Mouse (Mus musculus): ENCODE results near the gene Klrc2. TPM values are rescaled to one million over a fixed set of nuclear protein-coding genes. Genes with fewer than 3 reads are reported as not detected.
"Not testable (repeated sequence)": the region's sequence is repeated elsewhere in the genome, so short reads cannot be mapped to it uniquely, and the experiment has no call there.

The Klrc2 gene
- polyA plus RNA-seq (2016; fragmentation: Nextera tagmentation; extraction: Ambion mirVana): not detected in 2 replicates

- H3K4me1 ChIP-seq; H3K4me2 ChIP-seq (replicated peaks); H3K27ac ChIP-seq; H3K9ac ChIP-seq; ATAC-seq (ENCODE audit: low FRiP score); H3K4me3 ChIP-seq; H3K27me3 ChIP-seq; H3K9me3 ChIP-seq (replicated peaks); H3K36me3 ChIP-seq: not testable (repeated sequence)
- 77% methylated on average over 4 of the region's 4 CpGs for WGBS
These were observed at the start of gene Klrc2 for GRCm38 (mm10) chr6:129660589-129660988. TSS of gene Klrc2 (minus strand) at chr6:129660689.

- H3K4me3 ChIP-seq; H3K4me2 ChIP-seq (replicated peaks); H3K27me3 ChIP-seq; H3K36me3 ChIP-seq; H3K9me3 ChIP-seq (replicated peaks); H3K4me1 ChIP-seq; ATAC-seq (ENCODE audit: low FRiP score); H3K27ac ChIP-seq; H3K9ac ChIP-seq: not testable (repeated sequence)
- WGBS: 88% methylated on average over 10 of the region's 10 CpGs
These were observed 30.9 kb upstream of the Klrc2 start for GRCm38 (mm10) chr6:129691436-129691835.

GRCm38 (mm10) chr6:129680379-129680778, 19.9 kb upstream of the Klrc2 start:
- WGBS: 85% methylated on average over 1 of the region's 1 CpGs
- no peaks in the 10 kb centered on the region for H3K4me1 ChIP-seq
- no peaks in the 10 kb centered on the region for H3K27me3 ChIP-seq
- H3K27ac ChIP-seq: no peak overlapping the region
- H3K9me3 ChIP-seq (replicated peaks): no peaks in the 10 kb centered on the region; the same call in 1 of the 2 replicates
- no peaks in the 10 kb centered on the region for H3K36me3 ChIP-seq
- no peak overlapping the region for H3K4me3 ChIP-seq
- no peak for ATAC-seq (ENCODE audit: low FRiP score)
- H3K9ac ChIP-seq: no peak overlapping the region
- no peak overlapping the region for H3K4me2 ChIP-seq (replicated peaks)

- no peak within 1 kb of the TSS for H3K4me3 ChIP-seq
- H3K4me2 ChIP-seq (replicated peaks): no peak within 1 kb of the TSS
- 79% methylated on average over 3 of the region's 3 CpGs for WGBS
- no peak for ATAC-seq (ENCODE audit: low FRiP score)
- no peaks in the 10 kb centered on the region for H3K27me3 ChIP-seq
- H3K4me1 ChIP-seq: no peaks in the 10 kb centered on the region
- no peak within 1 kb of the TSS for H3K27ac ChIP-seq
- no peaks in the 10 kb centered on the region; the same call in 1 of the 2 replicates for H3K9me3 ChIP-seq (replicated peaks)
- H3K9ac ChIP-seq: no peak within 1 kb of the TSS
- no peaks in the 10 kb centered on the region for H3K36me3 ChIP-seq
These were observed 18.4 kb upstream of the Klrc2 start, which contains the start of gene Klrc1 for GRCm38 (mm10) chr6:129678873-129679272. TSS of gene Klrc1 (minus strand) at chr6:129678973.

GRCm38 (mm10) chr6:129661301-129661700, 812 bp upstream of the Klrc2 start:
- not testable (repeated sequence) for H3K4me2 ChIP-seq (replicated peaks); H3K36me3 ChIP-seq; H3K9ac ChIP-seq; H3K27ac ChIP-seq; H3K9me3 ChIP-seq (replicated peaks); H3K4me3 ChIP-seq; H3K4me1 ChIP-seq; H3K27me3 ChIP-seq; ATAC-seq (ENCODE audit: low FRiP score)
- no CpG with 5 or more reads among the region's 3 CpGs for WGBS

- H3K4me3 ChIP-seq; H3K4me2 ChIP-seq (replicated peaks); H3K9me3 ChIP-seq (replicated peaks); H3K36me3 ChIP-seq; H3K27me3 ChIP-seq; ATAC-seq (ENCODE audit: low FRiP score); H3K27ac ChIP-seq; H3K4me1 ChIP-seq; H3K9ac ChIP-seq: not testable (repeated sequence)
- WGBS: 83% methylated on average over 1 of the region's 3 CpGs
These were observed 16.4 kb downstream of the Klrc2 start for GRCm38 (mm10) chr6:129644054-129644453.

GRCm38 (mm10) chr6:129643237-129643636, 17.3 kb downstream of the Klrc2 start, which contains the start of gene Klrc3:
TSS of gene Klrc3 (minus strand) at chr6:129643337.
- H3K4me2 ChIP-seq (replicated peaks); ATAC-seq (ENCODE audit: low FRiP score); H3K36me3 ChIP-seq; H3K9ac ChIP-seq; H3K9me3 ChIP-seq (replicated peaks); H3K4me1 ChIP-seq; H3K27ac ChIP-seq; H3K4me3 ChIP-seq; H3K27me3 ChIP-seq: not testable (repeated sequence)
- WGBS: 85% methylated on average over 3 of the region's 3 CpGs

GRCm38 (mm10) chr6:129631046-129631445, 29.4 kb downstream of the Klrc2 start:
- not testable (repeated sequence) for H3K36me3 ChIP-seq; H3K27me3 ChIP-seq; H3K4me1 ChIP-seq; H3K27ac ChIP-seq; H3K4me3 ChIP-seq; ATAC-seq (ENCODE audit: low FRiP score); H3K4me2 ChIP-seq (replicated peaks); H3K9ac ChIP-seq; H3K9me3 ChIP-seq (replicated peaks)
- 84% methylated on average over 2 of the region's 2 CpGs for WGBS

- WGBS: 82% methylated on average over 4 of the region's 4 CpGs
- H3K27me3 ChIP-seq: no peaks in the 10 kb centered on the region
- H3K9me3 ChIP-seq (replicated peaks): no peaks in the 10 kb centered on the region
- H3K4me1 ChIP-seq: no peaks in the 10 kb centered on the region
- H3K27ac ChIP-seq: no peak within 1 kb of the TSS
- H3K4me3 ChIP-seq: no peak within 1 kb of the TSS
- no peak within 1 kb of the TSS for H3K9ac ChIP-seq
- H3K36me3 ChIP-seq: no peaks in the 10 kb centered on the region
- no peak within 1 kb of the TSS for H3K4me2 ChIP-seq (replicated peaks)
- ATAC-seq (ENCODE audit: low FRiP score): no peak
These were observed 36.8 kb downstream of the Klrc2 start, which contains the start of gene Klrk1 for GRCm38 (mm10) chr6:129623735-129624134. TSS of gene Klrk1 (minus strand) at chr6:129623864.

- Histone ChIP-seq H3K9me3 (replicated peaks) (no peaks in the 10 kb centered on the region), H3K4me2 (replicated peaks) (no peak overlapping the region), H3K27me3 (no peaks in the 10 kb centered on the region), H3K4me3 (no peak overlapping the region), H3K4me1 (no peaks in the 10 kb centered on the region), H3K27ac (no peak overlapping the region), H3K9ac (no peak overlapping the region), H3K36me3 (no peaks in the 10 kb centered on the region)
- no peak for ATAC-seq (ENCODE audit: low FRiP score)
These were observed 52.1 kb downstream of the Klrc2 start for GRCm38 (mm10) chr6:129608372-129608771.

Small RNA genes within 50 kb of the gene (microRNA-seq; reads per million reads assigned to microRNA genes)
- gene Mir680-1: not detected

Other genes starting within 250 kb of the Klrc2 start
- gene Clec1a, start 208.7 kb downstream of the Klrc2 start, polyA plus RNA-seq (2016; fragmentation: Nextera tagmentation; extraction: Ambion mirVana): 0.98 and 1.2 TPM in 2 replicates
- 0.07 TPM in 1 of 2 replicates, not detected in the other for gene Olr1, start 153.5 kb downstream of the Klrc2 start, polyA plus RNA-seq (2016; fragmentation: Nextera tagmentation; extraction: Ambion mirVana)
- gene Tmem52b, start 148.1 kb downstream of the Klrc2 start, polyA plus RNA-seq (2016; fragmentation: Nextera tagmentation; extraction: Ambion mirVana): not detected in 2 replicates
- gene Gabarapl1, start 127.5 kb downstream of the Klrc2 start, polyA plus RNA-seq (2016; fragmentation: Nextera tagmentation; extraction: Ambion mirVana): 105 and 106 TPM in 2 replicates
- gene Klre1, start 82.8 kb downstream of the Klrc2 start, polyA plus RNA-seq (2016; fragmentation: Nextera tagmentation; extraction: Ambion mirVana): not detected in 2 replicates
- gene Klrd1, start 68.9 kb downstream of the Klrc2 start, polyA plus RNA-seq (2016; fragmentation: Nextera tagmentation; extraction: Ambion mirVana): not detected in 2 replicates
- gene Klrk1, start 36.8 kb downstream of the Klrc2 start, polyA plus RNA-seq (2016; fragmentation: Nextera tagmentation; extraction: Ambion mirVana): 0.25 TPM in 2 replicates
- not detected in 2 replicates for gene Klrc3, start 17.4 kb downstream of the Klrc2 start, polyA plus RNA-seq (2016; fragmentation: Nextera tagmentation; extraction: Ambion mirVana)
- gene Klrc1, start 18.3 kb upstream of the Klrc2 start, polyA plus RNA-seq (2016; fragmentation: Nextera tagmentation; extraction: Ambion mirVana): not detected in 2 replicates
- not detected in 2 replicates for gene Klri1, start 56.4 kb upstream of the Klrc2 start, polyA plus RNA-seq (2016; fragmentation: Nextera tagmentation; extraction: Ambion mirVana)
- gene Klri2, start 79.8 kb upstream of the Klrc2 start, polyA plus RNA-seq (2016; fragmentation: Nextera tagmentation; extraction: Ambion mirVana): not detected in 2 replicates
- gene Gm156, start 123.6 kb upstream of the Klrc2 start, polyA plus RNA-seq (2016; fragmentation: Nextera tagmentation; extraction: Ambion mirVana): not detected in 2 replicates
- not detected in 2 replicates for gene Gm17631, start 202.0 kb upstream of the Klrc2 start, polyA plus RNA-seq (2016; fragmentation: Nextera tagmentation; extraction: Ambion mirVana)
- not detected in 2 replicates for gene Klra17, start 216.0 kb upstream of the Klrc2 start, polyA plus RNA-seq (2016; fragmentation: Nextera tagmentation; extraction: Ambion mirVana)

All from hindbrain, embryonic 12.5 days (tissue).